Mouse (Mus musculus): ENCODE results near the gene Celf2.

GRCm38 (mm10) chr2:7309324-7309723 is 200.0 kb downstream of the Celf2 start:
- TF ChIP-seq CTCF (IDR thresholded peaks at IDR 0.05; ENCODE audit: low read depth, low read length), result no peak
- TF ChIP-seq POLR2A (IDR thresholded peaks at IDR 0.05; ENCODE audit: borderline replicate concordance, low read depth, low read length), result no peak

Data from bone marrow macrophage, adult 2 months (primary cell).